Mouse (Mus musculus) G1E (cell line): ENCODE data around the gene Lin7b. TPM values are rescaled to one million over a fixed set of nuclear protein-coding genes. Genes with fewer than 3 reads are reported as not detected.
"Not testable (repeated sequence)": the region's sequence is repeated elsewhere in the genome, so short reads cannot be mapped to it uniquely, and the experiment has no call there.

ENCODE experiments used
- ATAC-seq: 2 replicates; pipeline ENCODE4 v1.8.0; 2016; ENCODE audit warnings: mild to moderate bottlenecking; ENCODE audit not compliant: insufficient number of reproducible peaks, poor library complexity, low FRiP score, severe bottlenecking; ENCODE audit errors: extremely low read depth
- DNase-seq: peaks from one replicate; pipeline ENCODE4 v3.0.0; 2012; ENCODE audit warnings: low spot score
- H3K27me3 ChIP-seq: 2 replicates; pipeline ENCODE4 v1.6.1; 2012; ENCODE audit warnings: mild to moderate bottlenecking, low read length, inconsistent platforms; ENCODE audit not compliant: insufficient read depth
- H3K36me3 ChIP-seq: replicated peaks from 2 replicates; pipeline ENCODE3; 2012; ENCODE audit warnings: mild to moderate bottlenecking, inconsistent platforms
- H3K4me1 ChIP-seq: 2 replicates; pipeline ENCODE4 v1.6.1; 2012; ENCODE audit warnings: low read depth, low read length, inconsistent platforms, mixed read lengths; ENCODE audit not compliant: insufficient read depth
- H3K4me3 ChIP-seq: 2 replicates; pipeline ENCODE4 v1.5.1; 2012; ENCODE audit warnings: low read depth, mild to moderate bottlenecking, inconsistent platforms, low read length, moderate library complexity, mixed read lengths
- H3K9me3 ChIP-seq: replicated peaks from 2 replicates; pipeline ENCODE4 v1.6.1; 2012; ENCODE audit warnings: inconsistent platforms
- CTCF ChIP-seq: IDR thresholded peaks from 2 replicates; pipeline ENCODE4 v1.5.1; 2012; ENCODE audit warnings: low read depth, low read length, inconsistent platforms, mixed read lengths
- GATA1 ChIP-seq: IDR thresholded peaks from 2 replicates; pipeline ENCODE4 v1.6.1; 2012; ENCODE audit warnings: borderline replicate concordance, low read length, inconsistent platforms, mixed read lengths
- GATA2 ChIP-seq: IDR thresholded peaks from 2 replicates; pipeline ENCODE4 v1.6.1; 2012; ENCODE audit warnings: low read depth, low read length, inconsistent platforms, borderline replicate concordance
- POLR2AphosphoS5 ChIP-seq: IDR thresholded peaks from 2 replicates; pipeline ENCODE4 v1.6.1; 2012; ENCODE audit warnings: low read depth, low read length, inconsistent platforms; ENCODE audit not compliant: insufficient replicate concordance
- TAL1 ChIP-seq: conservative IDR thresholded peaks from 2 replicates; pipeline ENCODE4 v1.6.1; 2012; ENCODE audit warnings: low read depth, low read length, inconsistent platforms, mixed read lengths
- polyA plus RNA-seq: library from polyadenylated mRNA; stranded (reverse); fragments of >175 nt; gene quantifications from 2 replicates; pipeline ENCODE4 v1.2.3, GENCODE M21; 2012
- total RNA-seq, 2 experiments: library from RNA; stranded (forward) in 1 of 2; stranded (reverse) in 1 of 2; fragments of 200-1000 nt in 1 of 2; fragments of >200 nt in 1 of 2; fragmentation: Nextera tagmentation in 1 of 2; gene quantifications; 2 replicates each; pipeline ENCODE4 v1.2.3; 2014 to 2017

Gene Lin7b
- total and polyA plus RNA-seq, 3 experiments = 1.1 to 2.0 TPM; not detected in 1

DNA sequence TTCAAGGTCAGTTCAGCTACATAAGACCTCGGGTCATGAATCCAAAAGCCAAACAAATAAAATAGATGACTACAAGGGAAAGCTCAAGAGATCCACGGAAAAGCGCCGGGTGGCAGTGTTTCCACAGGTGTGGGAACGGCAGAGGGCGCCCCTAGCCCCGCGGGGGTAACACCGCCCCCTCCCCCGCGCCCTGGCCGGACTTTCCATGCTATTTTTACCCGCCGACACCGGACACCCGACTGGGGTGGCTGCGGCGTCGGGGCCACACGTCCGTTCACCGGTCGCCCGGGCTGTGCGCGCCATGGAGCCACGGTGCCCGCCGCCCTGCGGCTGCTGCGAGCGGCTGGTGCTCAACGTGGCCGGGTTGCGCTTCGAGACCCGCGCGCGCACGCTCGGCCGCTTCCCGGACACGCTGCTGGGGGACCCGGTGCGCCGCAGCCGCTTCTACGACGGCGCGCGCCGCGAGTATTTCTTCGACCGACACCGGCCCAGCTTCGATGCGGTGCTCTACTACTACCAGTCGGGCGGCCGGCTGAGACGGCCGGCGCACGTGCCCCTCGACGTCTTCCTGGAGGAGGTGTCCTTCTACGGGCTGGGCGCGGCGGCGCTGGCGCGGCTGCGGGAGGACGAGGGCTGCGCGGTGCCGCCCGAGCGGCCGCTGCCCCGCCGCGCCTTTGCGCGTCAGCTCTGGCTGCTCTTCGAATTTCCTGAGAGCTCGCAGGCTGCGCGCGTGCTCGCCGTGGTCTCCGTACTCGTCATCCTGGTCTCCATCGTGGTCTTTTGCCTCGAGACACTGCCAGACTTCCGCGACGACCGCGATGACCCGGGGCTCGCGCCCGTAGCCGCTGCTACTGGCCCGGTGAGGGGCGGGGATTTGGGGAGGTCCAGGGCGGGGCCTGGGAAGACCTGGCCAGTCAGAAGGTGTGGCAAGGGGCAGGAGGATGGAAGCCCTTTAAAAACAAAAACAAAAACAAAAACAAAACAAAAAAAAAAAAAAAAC is 36.1 kb upstream of the Lin7b start:
- TF ChIP-seq GATA2 (no peak), GATA1 (no peak), TAL1 (no peak), CTCF (no peak), POLR2AphosphoS5 (no peak)
- Histone ChIP-seq H3K27me3 (peaks cover 70% of the 10 kb centered on the region), H3K4me1 (peaks cover 13% of the 10 kb centered on the region), H3K36me3 (no peaks in the 10 kb centered on the region), H3K4me3 (peak overlapping the region; percentile 19; the same call in 1 of the 2 replicates), H3K9me3 (peaks cover 15% of the 10 kb centered on the region)
- DNase-seq = no peak
- no peak for ATAC-seq

DNA sequence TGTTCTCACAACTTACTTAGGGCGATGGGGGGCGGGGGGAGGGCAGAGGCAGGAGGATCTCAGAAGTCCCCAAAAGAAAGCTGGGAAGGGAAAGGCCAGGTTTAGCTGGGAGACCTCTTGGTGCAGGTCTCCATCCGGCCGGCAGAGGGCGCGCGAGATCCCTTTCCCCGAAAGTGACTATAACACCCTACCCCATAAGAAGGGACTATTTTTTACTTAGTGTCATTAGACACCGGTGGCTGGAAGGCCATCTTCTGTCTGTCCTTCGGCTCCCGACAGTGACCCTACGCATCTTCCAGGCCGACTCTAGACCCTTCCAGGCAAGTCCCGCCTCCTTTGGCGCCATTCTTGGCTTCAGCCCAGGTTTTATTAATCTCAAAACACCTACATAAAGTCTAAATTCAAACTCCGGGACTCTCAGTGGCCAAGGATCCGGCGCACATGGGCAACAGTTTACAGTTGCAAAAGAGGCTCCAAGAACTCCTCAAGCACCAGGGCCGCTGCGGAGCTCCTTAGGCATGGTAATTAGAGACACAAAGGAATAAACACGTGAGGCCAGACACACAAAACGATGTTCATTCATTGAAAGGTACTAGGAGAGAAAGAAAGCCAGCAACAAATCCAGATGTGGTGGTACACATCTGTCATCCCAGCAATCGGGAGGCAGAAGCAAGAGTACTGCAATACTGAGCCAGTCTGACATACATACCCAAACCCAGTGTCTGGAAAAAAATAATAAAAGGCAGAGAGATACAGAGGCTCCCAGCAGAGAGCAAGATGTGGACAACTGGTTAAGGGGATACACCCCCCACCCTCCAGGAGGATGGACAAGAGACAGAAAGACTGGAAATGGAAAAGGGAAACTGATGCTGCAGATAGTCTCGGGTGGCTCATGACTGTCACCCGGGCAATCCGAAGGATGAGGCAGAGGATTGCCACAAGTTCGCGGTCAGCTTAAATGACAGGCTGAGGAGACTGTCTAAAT is 35.0 kb upstream of the Lin7b start, which contains the start of gene Kcna7:
Gene Kcna7 (plus strand): TSS at position 563 of the 985 bp plus-strand sequence.
- Histone ChIP-seq H3K4me3 (peak within 1 kb of the TSS; percentile 19; the same call in 1 of the 2 replicates), H3K27me3 (peaks cover 63% of the 10 kb centered on the region), H3K9me3 (peaks cover 15% of the 10 kb centered on the region), H3K36me3 (no peaks in the 10 kb centered on the region), H3K4me1 (peaks cover 13% of the 10 kb centered on the region)
- DNase-seq (peak; percentile 79), ATAC-seq (no peak; the same call in 1 of the 2 replicates)
- TF ChIP-seq CTCF (peak; percentile 91), GATA1 (no peak)

DNA sequence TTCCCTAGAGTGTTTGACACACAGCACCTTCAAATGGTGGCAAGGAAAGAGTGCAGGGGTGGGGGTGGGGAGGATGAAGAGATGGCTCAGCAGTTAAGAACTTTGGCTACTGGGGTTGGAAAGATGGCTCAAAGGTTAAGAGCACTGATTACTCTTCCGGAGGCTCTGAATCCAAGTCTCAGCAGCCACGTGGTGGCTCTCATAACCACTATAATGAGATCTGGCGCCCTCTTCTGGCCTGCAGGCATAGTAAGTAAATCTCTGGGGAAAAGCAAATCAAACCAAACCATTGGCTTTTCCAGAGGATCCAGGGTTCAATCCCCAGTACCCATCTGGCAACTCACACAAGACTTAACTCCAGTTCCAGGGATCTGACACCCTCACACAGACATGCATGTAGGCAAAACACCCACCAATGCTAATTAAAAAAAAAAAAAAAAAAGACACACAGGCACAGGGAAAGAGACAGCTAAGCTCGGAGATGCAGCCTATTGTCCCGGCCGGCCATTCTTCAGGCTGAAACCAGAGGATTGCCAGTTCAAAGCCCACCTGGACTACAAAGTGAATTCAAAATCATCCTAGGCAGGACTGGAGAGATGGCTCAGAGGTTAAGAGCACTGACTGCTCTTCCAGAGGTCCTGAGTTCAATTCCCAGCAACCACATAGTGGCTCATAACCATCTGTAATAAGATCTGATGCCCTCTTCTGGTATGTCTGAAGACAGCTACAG is 33.3 kb upstream of the Lin7b start:
- DNase-seq = no peak
- peaks cover 15% of the 10 kb centered on the region for H3K9me3 ChIP-seq
- no peaks in the 10 kb centered on the region for H3K36me3 ChIP-seq
- H3K27me3 ChIP-seq = peaks cover 46% of the 10 kb centered on the region
- no peak overlapping the region for H3K4me3 ChIP-seq
- peaks cover 13% of the 10 kb centered on the region for H3K4me1 ChIP-seq
- no peak for ATAC-seq
- TF ChIP-seq TAL1 = no peak
- peak; percentile 46; the same call in 1 of the 2 replicates for TF ChIP-seq CTCF

- peaks cover 28% of the 10 kb centered on the region for H3K27me3 ChIP-seq
- no peaks in the 10 kb centered on the region for H3K36me3 ChIP-seq
- no peak for TF ChIP-seq CTCF
- TF ChIP-seq POLR2AphosphoS5 = no peak
- no peak for TF ChIP-seq GATA2
- no peak for TF ChIP-seq GATA1
- no peak for TF ChIP-seq TAL1
- H3K4me1 ChIP-seq = peaks cover 23% of the 10 kb centered on the region
- H3K4me3 ChIP-seq = no peak overlapping the region
- peaks cover 9% of the 10 kb centered on the region for H3K9me3 ChIP-seq
- DNase-seq (no peak), ATAC-seq (no peak)
Measured at GRCm38 (mm10) chr7:45401521-45402085, 31.2 kb upstream of the Lin7b start.

GRCm38 (mm10) chr7:45396787-45397186 is 26.4 kb upstream of the Lin7b start:
- Histone ChIP-seq H3K27me3 (peaks cover 7% of the 10 kb centered on the region), H3K9me3 (no peaks in the 10 kb centered on the region), H3K4me3 (no peak overlapping the region), H3K36me3 (peaks cover 29% of the 10 kb centered on the region), H3K4me1 (peaks cover 37% of the 10 kb centered on the region)
- no peak for DNase-seq
- TF ChIP-seq GATA2 = no peak
- ATAC-seq = no peak

- H3K4me3 ChIP-seq = peak overlapping the region; percentile 83; the same call in 1 of the 2 replicates
- peaks cover 33% of the 10 kb centered on the region for H3K36me3 ChIP-seq
- not testable (repeated sequence) for DNase-seq, ATAC-seq, H3K9me3 ChIP-seq, H3K27me3 ChIP-seq
- H3K4me1 ChIP-seq = peaks cover 41% of the 10 kb centered on the region
Measured at GRCm38 (mm10) chr7:45396337-45396775, 26.0 kb upstream of the Lin7b start.
